Mouse (Mus musculus) hindbrain, embryonic 16.5 days (tissue): ENCODE measurements around the gene Arfgap3. TPM values are rescaled to one million over a fixed set of nuclear protein-coding genes. Genes with fewer than 3 reads are reported as not detected.
"Not testable (repeated sequence)": the region's sequence is repeated elsewhere in the genome, so short reads cannot be mapped to it uniquely, and the experiment has no call there.

Experiments
- ATAC-seq: fragments of 200-750 bp; cut with Nextera tagmentation; 2 replicates; pipeline ENCODE4 v1.8.0; 2017; ENCODE audit warnings: moderate TSS enrichment, moderate library complexity
- H3K27ac ChIP-seq: fragments of 300-500 bp; sonication (generic); 2 replicates; pipeline ENCODE4 v1.5.1; 2014; ENCODE audit warnings: low read depth, mild to moderate bottlenecking, control low read depth, low read length, moderate library complexity
- H3K27me3 ChIP-seq: fragments of 300-500 bp; sonication (generic); replicated peaks from 2 replicates; pipeline ENCODE4 v1.6.1; 2014; ENCODE audit warnings: low read length; ENCODE audit not compliant: control insufficient read depth, insufficient read depth
- H3K36me3 ChIP-seq: fragments of 300-500 bp; sonication (generic); 2 replicates; pipeline ENCODE4 v1.6.1; 2014; ENCODE audit warnings: mild to moderate bottlenecking, low read length, moderate library complexity, mixed read lengths; ENCODE audit not compliant: control insufficient read depth, insufficient read depth
- H3K4me1 ChIP-seq: fragments of 300-500 bp; sonication (generic); 2 replicates; pipeline ENCODE4 v1.6.1; 2014; ENCODE audit warnings: low read depth, low read length; ENCODE audit not compliant: control insufficient read depth, insufficient read depth
- H3K4me2 ChIP-seq: fragments of 300-500 bp; sonication (generic); 2 replicates; pipeline ENCODE4 v1.6.1; 2014; ENCODE audit warnings: mild to moderate bottlenecking, low read length, control low read depth, moderate library complexity
- H3K4me3 ChIP-seq: fragments of 300-500 bp; sonication (generic); 2 replicates; pipeline ENCODE4 v1.5.1; 2014; ENCODE audit warnings: mild to moderate bottlenecking, low read length, control low read depth, moderate library complexity
- H3K9ac ChIP-seq: fragments of 300-500 bp; sonication (generic); 2 replicates; pipeline ENCODE4 v1.6.1; 2014; ENCODE audit warnings: low read depth, mild to moderate bottlenecking, control low read depth, low read length, moderate library complexity
- H3K9me3 ChIP-seq: fragments of 300-500 bp; sonication (generic); 2 replicates; pipeline ENCODE4 v1.6.1; 2014; ENCODE audit warnings: mild to moderate bottlenecking, low read length, moderate library complexity; ENCODE audit not compliant: control insufficient read depth
- WGBS: fragments of 180-500 bp; shearing (Covaris S2); extraction: QIAGEN DNeasy Blood & Tissue Kit; methylation state at CpG from one replicate; pipeline ENCODE4 v1.1.7; 2014; 5-methylcytosine and 5-hydroxymethylcytosine counted together
- polyA plus RNA-seq: library from polyadenylated mRNA; unstranded; fragments of >200 nt; fragmentation: Nextera tagmentation; extraction: Ambion mirVana; gene quantifications from 2 replicates; pipeline ENCODE4 v1.2.1, GENCODE M21; 2015

The Arfgap3 gene
- polyA plus RNA-seq, 1 experiment from 2014 or later, result 39.4 TPM

DNA sequence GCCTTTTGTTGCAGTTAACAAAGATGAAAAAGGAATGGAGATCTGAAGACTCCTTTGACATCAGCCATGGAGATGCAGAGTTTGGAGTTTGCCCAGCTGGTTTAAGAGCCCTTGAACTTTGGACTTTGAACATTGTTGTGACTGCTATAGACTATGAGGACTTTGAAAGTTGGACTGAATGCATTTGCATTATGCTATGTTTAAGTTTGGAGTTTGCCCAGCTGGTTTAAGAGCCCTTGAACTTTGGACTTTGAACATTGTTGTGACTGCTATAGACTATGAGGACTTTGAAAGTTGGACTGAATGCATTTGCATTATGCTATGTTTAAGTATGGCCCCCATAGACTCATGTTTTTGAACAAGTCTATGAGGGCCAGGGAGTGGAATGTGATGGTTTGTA lies 75.8 kb downstream of the Arfgap3 start:
- H3K27me3 ChIP-seq, H3K4me2 ChIP-seq, ATAC-seq, H3K4me1 ChIP-seq, H3K36me3 ChIP-seq, H3K9me3 ChIP-seq, H3K27ac ChIP-seq, H3K4me3 ChIP-seq, H3K9ac ChIP-seq: not testable (repeated sequence)

DNA sequence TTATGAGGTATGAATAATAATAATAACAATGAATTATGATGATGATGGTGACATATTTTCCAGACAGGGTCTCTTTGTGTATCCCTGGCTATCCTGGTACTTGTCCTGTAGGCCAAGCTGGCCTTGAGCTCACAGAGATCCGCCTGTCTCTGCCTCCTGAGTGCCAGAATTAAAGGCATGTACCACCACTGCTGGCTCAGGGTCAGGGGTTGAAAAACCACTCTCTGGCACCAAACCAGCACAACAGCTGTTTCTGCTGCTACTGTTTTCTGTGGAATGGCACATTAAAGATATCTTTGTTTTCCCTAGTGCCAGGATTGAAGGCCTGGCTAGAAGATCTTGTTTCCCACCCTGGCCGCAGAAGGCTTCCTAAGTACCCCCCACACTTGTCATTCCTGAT lies 77.0 kb downstream of the Arfgap3 start:
- H3K27ac ChIP-seq, result no peak overlapping the region
- no peak for ATAC-seq
- H3K9me3 ChIP-seq, result no peaks in the 10 kb centered on the region
- H3K9ac ChIP-seq, result no peak overlapping the region
- 93% methylated on average over 2 of the region's 2 CpGs for WGBS
- no peaks in the 10 kb centered on the region for H3K4me1 ChIP-seq
- no peak overlapping the region for H3K4me2 ChIP-seq
- H3K36me3 ChIP-seq, result no peaks in the 10 kb centered on the region
- no peaks in the 10 kb centered on the region for H3K27me3 ChIP-seq
- no peak overlapping the region for H3K4me3 ChIP-seq

DNA sequence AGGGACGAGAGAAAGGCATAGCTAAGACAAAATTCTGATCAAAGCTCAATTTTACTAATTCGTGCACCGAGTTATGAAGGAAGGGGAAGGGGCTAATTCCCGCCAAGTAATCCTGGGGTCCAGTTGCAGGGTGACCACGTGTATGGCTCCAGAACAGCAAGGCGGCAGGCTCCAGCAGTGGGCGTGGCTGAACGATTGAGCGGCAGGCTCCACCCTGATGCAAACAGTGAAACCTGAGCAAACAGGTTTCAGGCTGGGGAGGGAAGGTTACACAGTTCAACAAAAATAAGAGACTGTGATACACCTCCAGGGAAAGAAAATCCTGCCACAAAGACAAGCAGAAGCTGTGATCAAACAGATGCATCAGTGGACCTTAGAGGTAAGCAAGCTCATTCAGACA lies 78.8 kb downstream of the Arfgap3 start:
- not testable (repeated sequence) for H3K36me3 ChIP-seq, ATAC-seq, H3K4me2 ChIP-seq, H3K4me1 ChIP-seq, H3K9me3 ChIP-seq, H3K9ac ChIP-seq, H3K27me3 ChIP-seq, H3K27ac ChIP-seq, H3K4me3 ChIP-seq
- 42% methylated on average over 9 of the region's 9 CpGs for WGBS

DNA sequence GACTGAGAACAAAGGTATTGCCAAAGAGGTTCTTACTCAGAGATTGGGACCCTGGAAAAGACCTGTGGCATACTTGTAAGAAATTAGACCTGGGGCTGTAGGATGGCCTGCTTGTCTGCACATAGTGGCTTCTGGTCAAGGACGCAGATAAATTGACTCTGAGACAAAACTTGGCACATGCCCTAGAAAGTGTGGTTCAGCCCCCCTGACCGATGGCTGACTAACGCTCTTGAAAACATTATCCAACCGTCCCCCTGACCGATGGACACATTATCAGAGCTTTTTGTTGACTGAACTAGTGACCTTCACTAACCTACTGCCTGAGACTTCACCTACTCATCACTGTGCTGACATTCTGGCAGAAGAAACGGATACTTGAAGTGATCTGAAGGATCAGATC lies 80.1 kb downstream of the Arfgap3 start:
- H3K27ac ChIP-seq, ATAC-seq, H3K9ac ChIP-seq, H3K4me1 ChIP-seq, H3K4me3 ChIP-seq, H3K36me3 ChIP-seq, H3K9me3 ChIP-seq, H3K4me2 ChIP-seq, H3K27me3 ChIP-seq: not testable (repeated sequence)
- 76% methylated on average over 6 of the region's 6 CpGs for WGBS

DNA sequence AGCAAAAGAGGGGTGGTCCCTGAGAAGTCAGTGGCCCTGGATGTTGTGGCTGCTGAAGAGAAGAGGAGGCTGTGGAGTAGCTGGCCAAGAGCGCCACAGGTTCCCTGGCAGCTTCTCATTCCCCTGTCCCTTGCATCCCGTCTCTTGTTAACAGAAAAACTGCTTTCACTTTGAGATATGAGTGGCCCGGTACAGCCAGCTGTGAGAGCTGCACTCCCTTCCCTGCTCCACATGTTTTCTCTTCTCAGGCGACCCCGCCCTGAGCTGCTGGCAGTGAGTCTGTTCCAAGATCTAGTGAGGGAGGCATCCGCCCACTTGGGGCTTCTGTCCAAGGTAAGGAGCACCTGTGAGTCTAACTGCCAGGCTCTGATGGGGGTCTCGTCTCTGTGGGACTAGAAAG lies 81.6 kb downstream of the Arfgap3 start:
- not testable (repeated sequence) for H3K9me3 ChIP-seq, H3K4me2 ChIP-seq, H3K4me1 ChIP-seq, H3K36me3 ChIP-seq, H3K27ac ChIP-seq, H3K9ac ChIP-seq, H3K27me3 ChIP-seq, ATAC-seq, H3K4me3 ChIP-seq
- WGBS, result 81% methylated on average over 6 of the region's 7 CpGs

DNA sequence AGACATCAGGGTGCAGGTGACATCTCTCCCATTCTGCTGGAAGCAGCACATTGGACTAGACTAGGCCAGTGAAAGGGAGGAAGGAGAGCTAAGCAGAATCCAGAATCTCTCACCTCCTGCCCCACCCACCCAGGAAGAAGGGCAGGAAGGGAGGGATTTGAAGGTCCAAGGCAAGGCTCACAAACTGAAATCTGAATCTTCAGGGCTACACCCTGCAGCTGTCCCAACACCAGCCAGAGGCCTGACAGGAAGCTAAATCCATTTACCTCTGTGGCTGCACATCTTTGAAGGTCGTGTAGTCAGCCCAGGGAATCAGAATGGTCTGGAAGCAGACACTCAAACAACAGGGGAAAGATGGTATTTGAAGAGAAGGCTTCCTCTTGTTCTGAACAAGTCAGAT lies 84.8 kb downstream of the Arfgap3 start:
- Histone ChIP-seq H3K27ac (no peak overlapping the region), H3K9me3 (no peaks in the 10 kb centered on the region), H3K4me3 (no peak overlapping the region), H3K27me3 (no peaks in the 10 kb centered on the region), H3K9ac (no peak overlapping the region), H3K36me3 (no peaks in the 10 kb centered on the region), H3K4me2 (no peak overlapping the region), H3K4me1 (no peaks in the 10 kb centered on the region)
- 33% methylated on average over 1 of the region's 1 CpGs for WGBS
- ATAC-seq, result no peak

DNA sequence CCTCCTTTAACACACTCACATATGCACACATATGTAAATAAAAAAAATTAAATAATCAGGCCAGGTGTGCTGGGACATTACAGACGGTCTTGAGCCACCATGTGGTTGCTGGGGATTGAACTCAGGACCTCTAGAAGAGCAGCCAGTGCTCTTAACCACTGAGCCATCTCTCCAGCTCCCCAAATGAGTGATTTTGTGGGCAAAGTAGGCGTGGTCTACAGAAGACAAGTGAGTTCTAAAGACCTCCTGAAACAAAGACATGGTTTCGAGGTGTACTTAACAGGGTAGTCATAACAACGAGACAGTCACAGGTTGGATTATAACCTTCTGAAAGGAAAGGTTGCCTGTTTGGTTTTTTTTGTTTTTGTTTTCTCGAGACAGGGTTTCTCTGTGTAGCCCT lies 86.6 kb downstream of the Arfgap3 start:
- Histone ChIP-seq H3K27me3 (no peaks in the 10 kb centered on the region), H3K9ac (no peak overlapping the region), H3K4me3 (no peak overlapping the region), H3K9me3 (no peaks in the 10 kb centered on the region), H3K36me3 (no peaks in the 10 kb centered on the region), H3K4me1 (no peaks in the 10 kb centered on the region), H3K27ac (no peak overlapping the region), H3K4me2 (no peak overlapping the region)
- no peak for ATAC-seq
- WGBS, result 87% methylated on average over 5 of the region's 5 CpGs

DNA sequence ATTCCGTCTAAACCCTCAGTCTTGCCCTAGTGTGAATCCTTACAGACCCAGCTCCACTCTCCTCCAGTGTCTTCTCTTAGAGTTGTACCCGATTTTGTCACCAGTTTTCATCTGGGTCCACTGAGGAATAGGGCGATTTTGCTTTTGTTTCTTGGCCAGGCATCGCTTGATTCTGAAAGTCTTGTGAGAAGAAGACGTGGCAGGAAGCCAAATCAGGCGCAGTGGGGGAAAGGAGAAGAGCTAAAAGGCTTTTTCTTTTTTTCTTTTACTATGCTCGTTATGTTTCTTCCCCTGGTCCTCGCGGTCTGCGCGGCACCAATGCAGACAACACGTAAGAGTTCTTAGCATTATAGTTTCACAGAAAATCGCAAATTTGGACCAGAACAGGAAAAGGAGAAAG lies 92.1 kb downstream of the Arfgap3 start:
- Histone ChIP-seq H3K4me2 (peak overlapping the region; percentile 19; the same call in 1 of the 2 replicates), H3K4me1 (no peaks in the 10 kb centered on the region; the same call in 1 of the 2 replicates), H3K9me3 (no peaks in the 10 kb centered on the region), H3K27me3 (no peaks in the 10 kb centered on the region), H3K4me3 (no peak overlapping the region), H3K36me3 (no peaks in the 10 kb centered on the region), H3K27ac (no peak overlapping the region; the same call in 1 of the 2 replicates), H3K9ac (no peak overlapping the region)
- 61% methylated on average over 13 of the region's 13 CpGs for WGBS
- ATAC-seq, result no peak

DNA sequence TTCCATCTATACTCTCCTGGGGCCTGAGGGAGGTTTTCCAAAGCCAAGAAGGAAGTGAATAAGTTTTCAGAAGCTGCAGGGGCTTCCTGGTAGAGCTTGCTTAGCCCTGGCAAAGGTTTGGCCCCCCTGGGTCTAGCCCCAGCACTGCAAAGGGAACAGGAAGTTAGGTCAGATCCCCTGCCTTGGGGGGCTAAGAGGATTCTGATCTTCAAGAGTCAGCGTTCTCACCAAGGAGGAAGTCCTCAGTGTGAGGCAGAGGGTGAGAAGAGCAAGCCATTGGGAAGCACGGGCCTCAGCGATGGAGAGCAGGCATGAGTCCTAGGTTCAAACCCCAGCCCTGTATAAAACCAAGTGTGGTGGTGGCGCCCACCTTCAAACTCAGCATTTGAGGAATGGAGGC lies 93.6 kb downstream of the Arfgap3 start:
- no peak overlapping the region for H3K4me2 ChIP-seq
- no peak overlapping the region for H3K4me3 ChIP-seq
- WGBS, result 74% methylated on average over 4 of the region's 4 CpGs
- H3K36me3 ChIP-seq, result no peaks in the 10 kb centered on the region
- no peak for ATAC-seq
- no peaks in the 10 kb centered on the region for H3K9me3 ChIP-seq
- peaks cover 7% of the 10 kb centered on the region for H3K27me3 ChIP-seq
- no peak overlapping the region for H3K27ac ChIP-seq
- H3K9ac ChIP-seq, result no peak overlapping the region
- peaks cover 2% of the 10 kb centered on the region for H3K4me1 ChIP-seq

DNA sequence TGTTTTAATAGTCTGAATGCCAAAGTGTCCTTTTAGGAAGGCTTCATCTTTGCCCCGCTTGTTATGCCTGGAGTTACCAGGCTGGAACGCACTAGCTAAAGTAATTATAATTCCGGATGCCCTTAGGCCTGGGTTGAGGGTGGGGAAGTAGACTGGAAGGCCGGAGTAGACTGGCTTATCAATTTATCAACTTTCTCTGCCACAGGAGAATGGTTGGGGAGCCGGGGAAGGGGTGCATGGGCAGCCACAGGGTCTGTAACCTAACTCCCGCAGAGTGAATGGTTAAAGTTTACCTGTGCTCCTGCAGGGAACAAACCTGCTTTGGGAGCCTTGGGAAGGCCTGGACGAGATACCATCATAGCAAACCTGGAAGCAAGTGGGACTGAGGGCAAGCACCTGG lies 94.1 kb downstream of the Arfgap3 start:
- 89% methylated on average over 7 of the region's 7 CpGs for WGBS
- Histone ChIP-seq H3K9ac (no peak overlapping the region), H3K36me3 (no peaks in the 10 kb centered on the region), H3K27ac (no peak overlapping the region), H3K4me3 (no peak overlapping the region), H3K9me3 (no peaks in the 10 kb centered on the region), H3K4me1 (peaks cover 7% of the 10 kb centered on the region), H3K27me3 (peaks cover 7% of the 10 kb centered on the region), H3K4me2 (no peak overlapping the region)
- ATAC-seq, result no peak
